Mouse (Mus musculus) erythroblast, embryonic 14.5 days (primary cell): ENCODE results near the gene Prr12.

Experiments
- GATA1 ChIP-seq: IDR thresholded peaks from 2 replicates; pipeline ENCODE4 v1.6.1; 2012; ENCODE audit warnings: low read length, inconsistent platforms, mixed read lengths
- TAL1 ChIP-seq: IDR thresholded peaks from 3 replicates; pipeline ENCODE4 v1.6.1; 2012; ENCODE audit warnings: low read length, inconsistent platforms, mixed read lengths

DNA sequence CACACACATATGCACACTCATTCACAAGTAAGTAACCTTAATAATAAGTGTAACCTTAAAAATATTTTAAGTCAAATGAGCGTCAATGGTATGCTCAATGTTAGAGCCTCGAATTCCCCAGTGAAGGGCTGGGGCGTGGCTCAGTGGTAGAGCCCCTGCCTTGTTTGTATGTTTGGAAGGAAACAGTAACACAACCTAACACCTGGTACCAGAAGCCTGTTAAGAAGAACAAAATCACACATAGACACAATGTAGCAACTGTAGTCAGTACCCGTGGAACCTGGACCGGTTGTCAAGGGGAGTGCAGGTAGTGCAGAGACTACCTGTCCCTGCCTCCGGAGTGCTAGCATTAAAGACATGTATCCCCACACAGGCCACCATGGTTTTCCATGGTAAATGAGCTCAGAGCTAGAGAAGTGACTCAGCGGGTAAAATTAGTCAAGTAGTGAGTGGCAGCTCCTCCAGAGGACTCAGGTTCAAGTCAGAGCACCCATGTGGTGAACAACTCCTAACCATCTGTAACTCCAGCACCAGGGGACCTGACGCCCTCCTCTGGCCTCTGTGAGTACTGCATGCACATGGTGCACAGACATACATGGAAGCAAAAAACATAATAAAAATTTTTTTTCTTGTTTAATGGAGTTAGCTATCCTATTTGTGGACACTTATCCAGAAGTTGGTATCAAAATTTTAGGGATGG, 46.0 kb upstream of the Prr12 start:
- no peak for TF ChIP-seq GATA1
- no peak for TF ChIP-seq TAL1
